Mouse (Mus musculus) kidney, postnatal 10 days (tissue): ENCODE measurements around the gene Taf5.
A peak's percentile ranks its signal among the peaks of the same experiment; 100 is the strongest.

Experiments used
- DNase-seq: peaks from one replicate; pipeline ENCODE4 v3.0.0; 2021; ENCODE audit warnings: mixed read lengths

The Taf5 gene

GRCm38 (mm10) chr19:47067096-47067882 is at the start of gene Taf5:
Taf5 (plus strand) TSS chr19:47067746.
- DNase-seq, result peak; percentile 98

GRCm38 (mm10) chr19:47017831-47018230 is 49.7 kb upstream of the Taf5 start:
- DNase-seq, result no peak

GRCm38 (mm10) chr19:47018330-47018729 is 49.2 kb upstream of the Taf5 start:
- DNase-seq, result no peak

GRCm38 (mm10) chr19:47019326-47019725 is 48.2 kb upstream of the Taf5 start:
- no peak for DNase-seq

DNA sequence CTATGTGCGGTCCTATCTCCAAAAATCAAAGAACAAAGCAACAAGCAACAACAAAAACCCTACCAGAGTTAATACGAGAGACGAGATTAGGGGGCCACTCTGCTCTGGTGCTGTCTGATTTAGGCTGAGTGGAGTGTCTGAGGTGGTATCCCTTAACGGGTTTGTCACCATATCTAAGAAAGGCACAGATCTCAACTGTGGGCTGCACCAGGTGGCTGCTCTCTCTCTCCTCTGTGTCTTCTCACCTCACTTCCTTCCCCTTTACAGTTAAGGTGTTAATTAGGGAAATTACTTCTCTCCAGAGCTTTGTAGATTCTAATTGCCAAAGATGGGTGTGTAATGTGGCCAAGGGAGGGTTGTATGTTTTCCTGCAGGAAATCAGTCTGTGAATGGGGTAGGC is 44.8 kb upstream of the Taf5 start:
- DNase-seq, result no peak

DNA sequence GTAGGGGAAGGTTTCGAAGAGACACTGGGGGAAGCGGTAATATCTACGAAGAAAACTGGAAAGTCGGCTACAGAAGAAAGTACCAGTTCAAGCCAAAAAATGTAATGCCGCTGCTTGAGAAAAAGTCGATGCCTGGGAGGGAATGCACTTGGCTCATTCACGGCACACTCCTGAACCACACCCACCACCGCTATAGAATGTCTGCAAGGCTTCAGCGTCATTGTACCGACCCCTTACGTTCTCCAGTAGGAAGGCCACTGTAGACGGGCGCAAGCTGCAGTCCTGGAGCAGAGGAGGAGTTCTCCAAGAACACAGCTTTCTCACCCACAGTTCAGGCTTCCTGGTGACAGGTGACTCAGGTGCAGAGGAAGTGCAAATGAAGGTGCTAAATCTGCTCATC is 44.0 kb upstream of the Taf5 start:
- DNase-seq, result no peak

DNA sequence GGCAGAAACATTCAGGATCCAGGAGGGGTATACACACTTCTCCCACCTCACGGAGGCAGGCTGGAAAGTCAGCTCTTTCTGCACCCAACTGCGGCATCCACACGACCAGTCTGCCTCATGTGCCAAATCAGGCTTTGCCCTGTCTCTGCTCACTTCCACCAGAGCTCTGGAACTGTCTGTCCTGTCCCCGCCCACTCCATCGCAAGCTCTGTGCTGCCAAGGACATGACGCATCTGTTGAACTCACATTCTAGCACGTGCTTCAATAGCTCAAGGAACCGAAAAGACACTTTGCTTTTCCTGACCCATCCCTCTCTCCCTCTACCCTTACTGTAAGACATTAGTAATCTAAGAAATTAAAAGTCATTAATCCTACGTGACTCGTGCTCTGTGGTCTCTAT is 42.6 kb upstream of the Taf5 start:
- no peak for DNase-seq

GRCm38 (mm10) chr19:47026513-47026912 is 41.0 kb upstream of the Taf5 start:
- no peak for DNase-seq

DNA sequence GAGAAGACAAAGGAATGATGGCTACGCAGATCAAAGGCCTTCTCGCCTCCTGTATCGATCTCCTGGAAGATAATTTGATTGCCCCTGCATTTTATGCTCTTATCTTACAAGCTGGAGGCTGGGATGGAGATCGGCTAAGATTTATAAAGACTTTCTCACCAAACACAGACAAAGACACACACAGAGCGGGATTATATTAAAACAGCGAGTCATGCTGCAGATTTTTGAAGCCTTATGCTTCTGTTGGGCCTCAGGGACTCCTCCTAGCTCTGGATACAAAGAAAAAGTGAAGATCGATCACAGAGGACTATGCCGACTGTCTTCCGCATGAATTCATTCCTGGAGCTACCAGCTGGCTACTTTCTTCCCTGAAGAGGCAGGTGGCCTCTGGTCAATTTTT is 37.8 kb upstream of the Taf5 start:
- DNase-seq, result no peak

- DNase-seq, result no peak
Observed at GRCm38 (mm10) chr19:47031770-47032169, 35.8 kb upstream of the Taf5 start.

GRCm38 (mm10) chr19:47034916-47035315 is 32.6 kb upstream of the Taf5 start:
- DNase-seq, result no peak

GRCm38 (mm10) chr19:47036596-47036995 is 30.9 kb upstream of the Taf5 start:
- no peak for DNase-seq

GRCm38 (mm10) chr19:47040720-47041473 is 26.6 kb upstream of the Taf5 start:
- no peak for DNase-seq

GRCm38 (mm10) chr19:47043608-47044007 is 23.9 kb upstream of the Taf5 start:
- no peak for DNase-seq

DNA sequence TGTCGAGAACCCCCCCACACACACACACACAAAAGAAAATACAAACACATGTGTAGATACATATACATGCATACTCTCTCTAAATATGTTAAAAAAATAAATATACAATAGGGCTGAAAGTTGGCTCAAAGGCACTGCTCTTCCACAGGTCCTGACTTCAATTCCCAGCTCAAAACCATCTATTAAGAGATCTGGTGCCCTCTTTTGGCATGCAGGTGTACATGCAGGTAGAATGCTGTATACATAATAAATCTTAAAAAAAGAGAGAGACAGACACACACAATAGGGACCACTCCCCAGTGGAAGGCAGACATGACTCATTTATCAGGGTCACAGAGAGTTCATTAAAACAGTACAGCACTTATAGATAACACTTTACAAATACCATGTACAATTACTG is 21.2 kb upstream of the Taf5 start:
- DNase-seq, result no peak

DNA sequence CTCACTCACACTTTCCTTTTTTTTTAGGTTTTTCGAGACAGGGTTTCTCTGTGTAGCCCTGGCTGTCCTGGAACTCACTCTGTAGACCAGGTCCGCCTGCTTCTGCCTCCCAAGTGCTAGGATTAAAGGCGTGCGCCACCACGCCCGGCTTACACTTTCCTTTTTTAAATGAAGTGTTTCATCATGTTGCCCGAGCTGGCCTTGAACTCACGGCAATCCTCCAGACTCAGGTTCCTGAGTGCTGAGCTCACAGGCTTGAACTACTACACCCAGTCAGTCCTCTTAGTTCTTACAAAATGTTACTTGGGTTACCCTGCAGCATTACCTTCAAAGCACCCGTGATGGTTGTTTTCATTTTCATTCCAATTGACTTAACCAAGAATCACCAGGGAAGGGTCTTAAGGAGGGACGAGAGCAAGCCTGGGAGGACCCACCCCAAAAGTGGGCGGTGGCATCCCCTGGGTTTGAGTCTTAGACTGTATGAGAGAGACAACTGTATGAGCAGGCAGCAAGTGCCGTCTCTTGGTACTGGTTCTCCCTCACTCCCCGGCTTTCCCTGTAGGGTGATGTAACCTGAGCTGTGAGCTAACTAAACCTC is 20.2 kb upstream of the Taf5 start:
- no peak for DNase-seq

GRCm38 (mm10) chr19:47049061-47049460 is 18.5 kb upstream of the Taf5 start:
- DNase-seq, result no peak

- no peak for DNase-seq
Observed at GRCm38 (mm10) chr19:47049840-47050239, 17.7 kb upstream of the Taf5 start.

GRCm38 (mm10) chr19:47050271-47051032 is 17.1 kb upstream of the Taf5 start, which contains the start of gene Pcgf6:
Pcgf6 (minus strand) TSS chr19:47050906.
- peak; percentile 88 for DNase-seq

- no peak for DNase-seq
Observed at GRCm38 (mm10) chr19:47052927-47053326, 14.6 kb upstream of the Taf5 start.

DNA sequence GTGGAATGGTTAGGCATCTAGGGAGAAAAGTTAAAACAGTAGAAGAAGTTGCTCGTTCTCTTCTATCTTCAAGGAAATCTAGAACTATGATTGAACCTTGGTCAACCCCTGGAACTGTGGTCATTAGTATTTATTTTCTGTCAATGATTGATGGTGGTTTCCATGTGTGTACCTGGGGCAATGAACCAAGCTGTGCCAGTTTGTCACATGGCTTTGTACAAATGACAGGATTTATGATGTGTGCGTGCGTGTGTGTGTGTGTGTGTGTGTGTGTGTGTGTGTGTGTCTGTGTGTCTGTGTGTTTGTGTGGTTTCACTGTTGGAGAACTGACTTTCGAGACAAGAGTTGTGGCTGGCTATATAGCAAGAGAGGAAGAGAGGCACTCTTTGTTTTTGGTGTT is 14.1 kb upstream of the Taf5 start:
- peak; percentile 47 for DNase-seq

- no peak for DNase-seq
Observed at GRCm38 (mm10) chr19:47057684-47058083, 9.9 kb upstream of the Taf5 start.

- DNase-seq, result no peak
Observed at GRCm38 (mm10) chr19:47065860-47066259, 1.7 kb upstream of the Taf5 start.
